7 mouse cellular contexts compared by ENCODE assay signal in genomic region chrX:142314307-142315024, GRCm38 (mm10). TPM values are rescaled to one million over a fixed set of nuclear protein-coding genes. Genes with fewer than 3 reads are reported as not detected.
DNase-seq lines count a peak whose midpoint lies in the region; ATAC-seq and TF ChIP-seq lines count a peak whose summit lies in the region.

No protein-coding gene starts in this region.

- ATAC-seq in cerebellum, adult (ENCODE audit: insufficient number of reproducible peaks, low FRiP score, low TSS enrichment), result peak; percentile 91
- peak; percentile 66 for ATAC-seq in forebrain, embryonic 16.5 days
- ATAC-seq in hindbrain, embryonic 14.5 days (ENCODE audit: low FRiP score), result peak; percentile 68
- ATAC-seq in midbrain, embryonic 11.5 days (ENCODE audit: low FRiP score), result peak; percentile 46; the same call in 1 of the 2 replicates

- WGBS in forebrain, embryonic 16.5 days, result 50% methylated on average over 11 of the region's 11 CpGs
- WGBS in hindbrain, embryonic 14.5 days, result 54% methylated on average over 11 of the region's 11 CpGs
- WGBS in midbrain, embryonic 11.5 days, result 52% methylated on average over 11 of the region's 11 CpGs
- WGBS in small intestine, adult 2 months, result 49% methylated on average over 11 of the region's 11 CpGs

- no peak overlapping the region for H3K27ac ChIP-seq in forebrain, embryonic 16.5 days (ENCODE audit: low read length)
- H3K27ac ChIP-seq in hindbrain, embryonic 14.5 days, result no peak overlapping the region
- 0 out of 2 replicates have a peak overlapping the region, but pooled peaks have one; percentile 3 for H3K27ac ChIP-seq in left cerebral cortex, adult 2 months
- H3K27ac ChIP-seq in midbrain, embryonic 11.5 days (ENCODE audit: low read depth, low read length), result no peak overlapping the region
- no peak overlapping the region for H3K27ac ChIP-seq in small intestine, adult 2 months (ENCODE audit: insufficient read depth, low read depth, low read length)

- 0 out of 2 replicates have a peak overlapping the region, but pooled peaks have one; percentile 17 for H3K4me2 ChIP-seq in forebrain, embryonic 16.5 days (ENCODE audit: low read length)
- peak overlapping the region; percentile 30 for H3K4me2 ChIP-seq in hindbrain, embryonic 14.5 days (replicated peaks)
- H3K4me2 ChIP-seq in midbrain, embryonic 11.5 days, result no peak overlapping the region

- H3K36me3 ChIP-seq in forebrain, embryonic 16.5 days (ENCODE audit: control insufficient read depth, insufficient read depth), result no peaks in the 10 kb centered on the region
- H3K36me3 ChIP-seq in hindbrain, embryonic 14.5 days (replicated peaks; ENCODE audit: control insufficient read depth, insufficient read depth), result no peaks in the 10 kb centered on the region
- H3K36me3 ChIP-seq in midbrain, embryonic 11.5 days (ENCODE audit: control insufficient read depth, insufficient read depth, low read length), result no peaks in the 10 kb centered on the region
- H3K36me3 ChIP-seq in small intestine, adult 2 months (ENCODE audit: control insufficient read depth, insufficient read depth, low read length), result no peaks in the 10 kb centered on the region

- TF ChIP-seq CTCF in left cerebral cortex, adult 2 months (IDR thresholded peaks at IDR 0.05), result peak; percentile 80
- peak; percentile 66; the same call in 1 of the 2 replicates for TF ChIP-seq CTCF in small intestine, adult 2 months (IDR thresholded peaks at IDR 0.05; ENCODE audit: extremely low read depth, insufficient read length, insufficient replicate concordance, low read depth, low read length)

- H3K4me1 ChIP-seq in forebrain, embryonic 16.5 days (replicated peaks; ENCODE audit: control insufficient read depth, insufficient read depth, low read length), result 0 out of 2 replicates have a peak, but pooled peaks cover 3% of the 10 kb centered on the region
- 0 out of 2 replicates have a peak, but pooled peaks cover 3% of the 10 kb centered on the region for H3K4me1 ChIP-seq in hindbrain, embryonic 14.5 days (replicated peaks; ENCODE audit: control insufficient read depth, insufficient read depth, low read length)
- H3K4me1 ChIP-seq in midbrain, embryonic 11.5 days (ENCODE audit: control insufficient read depth, insufficient read depth, low read length), result no peaks in the 10 kb centered on the region
- no peaks in the 10 kb centered on the region for H3K4me1 ChIP-seq in small intestine, adult 2 months (ENCODE audit: control insufficient read depth, insufficient read depth, insufficient read length, low read length)

- intact Hi-C loops in left cerebral cortex, adult 2 months (cut with DNase I), result loop anchor here (1.0 to 5.0 kb wide), 2 partner anchors 87 to 114 kb away; partner anchors contain the start of gene Nxt2

- H3K9me3 ChIP-seq in forebrain, embryonic 16.5 days (ENCODE audit: control insufficient read depth, low read length), result no peaks in the 10 kb centered on the region
- H3K9me3 ChIP-seq in hindbrain, embryonic 14.5 days (ENCODE audit: control insufficient read depth, low read length), result no peaks in the 10 kb centered on the region
- no peaks in the 10 kb centered on the region for H3K9me3 ChIP-seq in midbrain, embryonic 11.5 days (ENCODE audit: control insufficient read depth, low read length)

- no peak overlapping the region for H3K9ac ChIP-seq in forebrain, embryonic 16.5 days (replicated peaks; ENCODE audit: low read depth, low read length)
- H3K9ac ChIP-seq in hindbrain, embryonic 14.5 days, result no peak overlapping the region
- H3K9ac ChIP-seq in midbrain, embryonic 11.5 days (ENCODE audit: low read length), result no peak overlapping the region

- H3K4me3 ChIP-seq in forebrain, embryonic 16.5 days (replicated peaks; ENCODE audit: low read length), result no peak overlapping the region
- no peak overlapping the region for H3K4me3 ChIP-seq in hindbrain, embryonic 14.5 days (replicated peaks; ENCODE audit: low read length)
- H3K4me3 ChIP-seq in left cerebral cortex, adult 2 months, result peak overlapping the region; percentile 26; the same call in 1 of the 2 replicates
- H3K4me3 ChIP-seq in midbrain, embryonic 11.5 days (ENCODE audit: low read depth, low read length), result no peak overlapping the region
- no peak overlapping the region for H3K4me3 ChIP-seq in small intestine, adult 2 months (ENCODE audit: low read depth, low read length)

- DNase-seq in T-cell, adult 2 months (ENCODE audit: low spot score), result peak; percentile 12
- peak; percentile 85 for DNase-seq in hindbrain, embryonic 14.5 days (ENCODE audit: low spot score)
- DNase-seq in left cerebral cortex, adult 2 months (ENCODE audit: extremely low spot score in 1 of 2, low spot score in 2 of 2), result peak; percentile 70 to 76
- DNase-seq in midbrain, embryonic 11.5 days (ENCODE audit: low spot score, missing footprints), result peak; percentile 95

- H3K27me3 ChIP-seq in forebrain, embryonic 16.5 days (replicated peaks; ENCODE audit: control insufficient read depth, insufficient read depth, low read length), result no peaks in the 10 kb centered on the region
- H3K27me3 ChIP-seq in hindbrain, embryonic 14.5 days (ENCODE audit: control insufficient read depth, insufficient read depth, low read length), result peaks cover 3% of the 10 kb centered on the region; the same call in 1 of the 2 replicates
- H3K27me3 ChIP-seq in midbrain, embryonic 11.5 days (ENCODE audit: control insufficient read depth, insufficient read depth, low read length), result no peaks in the 10 kb centered on the region
- no peaks in the 10 kb centered on the region for H3K27me3 ChIP-seq in small intestine, adult 2 months (ENCODE audit: control insufficient read depth, insufficient read depth, low read length)

- TF ChIP-seq POLR2A in small intestine, adult 2 months (IDR thresholded peaks at IDR 0.05; ENCODE audit: low read depth, low read length), result no peak

RNA-seq across cellular contexts. Expression of gene Kcne1l, which starts 8.4 kb away (rescaled TPM):
- 21.1 and 31.5 TPM in 2 replicates for polyA plus RNA-seq in forebrain, embryonic 16.5 days (2015; fragmentation: Nextera tagmentation; extraction: Ambion mirVana)
- 33.0 and 33.8 TPM in 2 replicates for polyA plus RNA-seq in hindbrain, embryonic 14.5 days (2014; fragmentation: Nextera tagmentation; extraction: Ambion mirVana)
- 1 to 10 TPM; 2.1 TPM for total RNA-seq in left cerebral cortex, adult 2 months (2021)
- 15.1 and 15.7 TPM in 2 replicates for polyA plus RNA-seq in midbrain, embryonic 11.5 days (2014; fragmentation: Nextera tagmentation; extraction: Ambion mirVana)
- polyA plus RNA-seq in small intestine, adult 2 months (2012; rRNA removed), result 0.11 TPM in 1 of 2 replicates, not detected in the other

Comparison
In these comparisons a context has a peak if more than half of its experiments do, and no peak if none do; other contexts are left out.
1. DNase-seq: peak in every context shown above with its lines; median percentile 95 in midbrain, embryonic 11.5 days; 85 in hindbrain, embryonic 14.5 days; 73 in left cerebral cortex, adult 2 months; 12 in T-cell, adult 2 months.
2. RNA of gene Kcne1l, which starts 8.4 kb away (polyA plus RNA-seq): 33.0 to 33.8 TPM in hindbrain, embryonic 14.5 days, 21.1 to 31.5 TPM in forebrain, embryonic 16.5 days and 15.1 to 15.7 TPM in midbrain, embryonic 11.5 days; 0.11 TPM in small intestine, adult 2 months; every median in the first group is over 10 times any median in the second.
3. Peak in every context shown above with its lines, with median percentiles within 50 percentile points of each other: ATAC-seq.